Mouse (Mus musculus) urinary bladder, adult 2 months (tissue): ENCODE data around the gene Adm2. TPM values are rescaled to one million over a fixed set of nuclear protein-coding genes. Genes with fewer than 3 reads are reported as not detected.
A peak's percentile ranks its signal among the peaks of the same experiment; 100 is the strongest.

Source experiments
- DNase-seq: peaks from one replicate; pipeline ENCODE4 v3.0.0; 2022; ENCODE audit warnings: low spot score
- polyA plus RNA-seq: library from polyadenylated mRNA; depleted of rRNA; stranded (reverse); fragments of >200 nt; gene quantifications from 2 replicates; pipeline ENCODE4 v1.2.3, GENCODE M21; 2012

Adm2 gene
- polyA plus RNA-seq, 1 experiment = not detected

GRCm38 (mm10) chr15:89309962-89310498 is 12.5 kb upstream of the Adm2 start:
- no peak for DNase-seq

GRCm38 (mm10) chr15:89313359-89313758 is 9.2 kb upstream of the Adm2 start:
- no peak for DNase-seq

GRCm38 (mm10) chr15:89314107-89314506 is 8.4 kb upstream of the Adm2 start:
- DNase-seq = no peak

- no peak for DNase-seq
Observed at GRCm38 (mm10) chr15:89314511-89315189, 7.9 kb upstream of the Adm2 start.

- peak; percentile 95 for DNase-seq
Observed at GRCm38 (mm10) chr15:89315190-89315731, 7.3 kb upstream of the Adm2 start, which contains the start of gene Sbf1. Gene Sbf1 (minus strand): TSS chr15:89315311.

GRCm38 (mm10) chr15:89316146-89316545 is 6.4 kb upstream of the Adm2 start:
- DNase-seq = no peak

- DNase-seq = no peak
Observed at GRCm38 (mm10) chr15:89321264-89321663, 1.3 kb upstream of the Adm2 start.

GRCm38 (mm10) chr15:89323656-89324055 is 1.1 kb downstream of the Adm2 start:
- DNase-seq = no peak

- no peak for DNase-seq
Observed at GRCm38 (mm10) chr15:89326441-89326840, 3.9 kb downstream of the Adm2 start.

GRCm38 (mm10) chr15:89334271-89334670 is 11.8 kb downstream of the Adm2 start, which contains the start of gene Miox:
Gene Miox (plus strand): TSS chr15:89334398.
- DNase-seq = no peak

GRCm38 (mm10) chr15:89334774-89335537 is 12.4 kb downstream of the Adm2 start:
- no peak for DNase-seq

GRCm38 (mm10) chr15:89336422-89336821 is 13.9 kb downstream of the Adm2 start:
- DNase-seq = no peak

GRCm38 (mm10) chr15:89339696-89340095 is 17.2 kb downstream of the Adm2 start:
- no peak for DNase-seq

GRCm38 (mm10) chr15:89340136-89340535 is 17.6 kb downstream of the Adm2 start:
- no peak for DNase-seq

- no peak for DNase-seq
Observed at GRCm38 (mm10) chr15:89341678-89342077, 19.2 kb downstream of the Adm2 start.

- DNase-seq = no peak
Observed at GRCm38 (mm10) chr15:89343325-89343724, 20.8 kb downstream of the Adm2 start.

GRCm38 (mm10) chr15:89350447-89350846 is 27.9 kb downstream of the Adm2 start:
- DNase-seq = no peak

GRCm38 (mm10) chr15:89351302-89351701 is 28.8 kb downstream of the Adm2 start:
- DNase-seq = no peak

- no peak for DNase-seq
Observed at GRCm38 (mm10) chr15:89352054-89352453, 29.5 kb downstream of the Adm2 start.

- DNase-seq = no peak
Observed at GRCm38 (mm10) chr15:89352795-89353194, 30.3 kb downstream of the Adm2 start.

GRCm38 (mm10) chr15:89353837-89354236 is 31.3 kb downstream of the Adm2 start:
- DNase-seq = no peak

GRCm38 (mm10) chr15:89354455-89354854 is 31.9 kb downstream of the Adm2 start:
- DNase-seq = no peak
